Mouse (Mus musculus): ENCODE measurements around the gene Rab31.

Gene Rab31

DNA sequence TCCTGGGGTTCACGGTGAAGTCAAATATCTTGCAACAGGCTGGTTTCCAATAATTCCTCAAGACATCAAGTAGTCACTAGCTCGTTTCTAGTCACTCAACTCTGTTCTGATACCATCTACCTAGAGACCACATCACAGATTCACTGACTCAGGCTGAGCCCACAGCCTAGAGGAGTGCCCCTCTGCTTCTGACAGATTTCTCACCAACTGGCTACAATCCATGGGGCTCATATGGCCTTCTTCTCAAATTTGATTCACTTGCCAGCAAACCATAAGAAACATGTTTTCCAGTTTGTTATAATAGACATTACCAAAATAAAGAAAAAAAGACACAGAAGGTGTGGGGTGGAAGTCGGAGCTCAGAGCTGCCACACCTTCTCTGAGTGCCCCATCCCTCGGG is 31.0 kb downstream of the Rab31 start:
- no peak for DNase-seq (ENCODE audit: extremely low read depth, insufficient read length, low spot score)

DNA sequence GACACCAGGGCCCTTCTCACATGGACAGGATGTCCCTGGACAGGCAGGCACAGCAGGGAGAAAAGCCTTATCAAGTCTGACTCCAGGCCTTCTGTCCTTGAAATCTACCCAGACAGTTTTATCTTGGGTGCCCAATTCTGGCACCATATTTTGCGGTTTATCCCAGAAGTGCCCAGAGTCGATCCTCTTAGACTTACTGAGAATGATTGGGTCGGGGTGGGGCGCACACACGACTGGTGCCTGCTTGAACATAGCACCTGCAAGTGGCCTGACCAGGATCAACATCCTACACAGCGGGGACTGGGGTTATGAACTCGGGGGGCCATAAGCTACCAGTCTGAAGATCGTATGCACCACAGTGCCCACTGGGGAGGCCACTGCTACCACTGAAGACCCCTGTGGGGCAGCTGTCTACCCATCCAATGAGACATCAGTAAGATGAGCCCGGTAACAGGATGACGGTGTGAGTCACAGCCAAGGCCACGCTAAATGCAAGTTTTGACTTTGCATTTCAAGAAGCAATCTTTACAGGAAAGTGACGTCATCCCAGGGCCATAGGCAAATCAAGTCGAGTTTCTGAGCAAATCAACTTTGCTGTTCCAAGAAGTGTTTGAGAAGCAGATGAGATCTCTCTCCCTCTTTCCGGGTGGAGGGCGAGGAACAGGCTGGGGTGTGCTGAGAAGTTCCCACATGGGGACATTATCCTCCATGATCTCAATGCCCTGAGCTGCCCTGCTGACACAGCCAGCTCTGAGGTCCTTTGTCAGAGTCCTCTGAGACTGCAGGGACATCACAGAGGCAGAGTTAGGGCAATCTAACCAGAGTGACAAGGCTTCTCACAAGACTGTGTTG is 32.5 kb downstream of the Rab31 start:
- no peak for DNase-seq (ENCODE audit: extremely low read depth, insufficient read length, low spot score)

DNA sequence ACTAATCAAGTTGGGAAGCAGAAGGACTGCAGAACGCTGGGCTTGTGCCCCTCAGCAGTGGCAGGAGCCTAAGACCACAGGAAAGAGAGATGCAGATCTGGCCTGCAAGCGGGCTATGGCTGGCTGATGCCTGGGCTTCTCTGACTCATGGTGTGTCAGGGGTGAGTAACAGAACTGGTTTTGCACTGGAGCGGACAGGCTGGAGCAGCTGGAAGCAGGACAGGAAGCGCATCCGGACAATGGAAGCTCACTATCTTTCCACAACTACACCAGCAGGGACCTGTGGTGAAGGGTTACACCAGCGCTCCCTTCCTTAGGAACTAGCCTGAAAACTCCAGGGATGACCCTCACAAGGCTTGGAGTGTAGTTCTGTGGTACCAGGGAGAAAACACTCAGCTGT is 34.9 kb downstream of the Rab31 start:
- peak; percentile 82 for DNase-seq (ENCODE audit: extremely low read depth, insufficient read length, low spot score)

DNA sequence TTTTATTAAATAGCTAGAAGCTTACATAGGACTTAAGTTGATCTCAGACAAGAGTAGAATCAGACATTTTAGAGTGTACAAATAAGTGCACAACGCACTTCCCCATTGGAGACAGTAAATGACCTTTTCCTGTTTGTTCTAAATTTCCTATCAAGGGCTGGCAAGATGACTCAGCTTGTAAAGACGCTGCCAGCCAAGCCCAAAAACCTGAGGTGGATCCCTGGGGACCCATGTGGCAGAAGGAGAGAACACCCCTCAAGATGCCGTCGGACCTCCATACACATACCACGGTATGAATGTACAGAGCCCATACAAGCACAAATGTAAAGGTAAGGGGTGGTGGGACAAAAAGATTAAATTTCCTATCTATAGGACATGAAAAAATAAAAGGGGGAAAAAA is 35.4 kb downstream of the Rab31 start:
- DNase-seq (ENCODE audit: extremely low read depth, insufficient read length, low spot score), result peak; percentile 64

DNA sequence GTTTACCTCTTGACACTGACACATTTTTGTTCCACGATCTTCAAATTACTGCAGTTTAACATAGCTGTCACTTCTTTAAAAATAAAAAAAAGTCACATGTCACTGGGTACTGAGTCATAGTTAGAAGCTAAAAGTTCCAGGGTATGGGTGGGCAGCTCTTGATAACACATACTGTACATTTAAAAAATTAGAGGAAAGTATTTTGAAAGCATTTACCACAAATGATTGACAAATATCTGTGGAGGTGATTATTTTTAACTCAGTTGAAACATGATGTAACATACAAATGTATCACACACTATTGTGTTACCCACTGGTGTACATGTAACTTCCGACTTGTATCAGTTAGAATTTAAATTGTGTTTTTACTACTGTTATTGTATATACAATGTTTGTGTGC is 37.5 kb downstream of the Rab31 start:
- no peak for DNase-seq (ENCODE audit: extremely low read depth, insufficient read length, low spot score)

DNA sequence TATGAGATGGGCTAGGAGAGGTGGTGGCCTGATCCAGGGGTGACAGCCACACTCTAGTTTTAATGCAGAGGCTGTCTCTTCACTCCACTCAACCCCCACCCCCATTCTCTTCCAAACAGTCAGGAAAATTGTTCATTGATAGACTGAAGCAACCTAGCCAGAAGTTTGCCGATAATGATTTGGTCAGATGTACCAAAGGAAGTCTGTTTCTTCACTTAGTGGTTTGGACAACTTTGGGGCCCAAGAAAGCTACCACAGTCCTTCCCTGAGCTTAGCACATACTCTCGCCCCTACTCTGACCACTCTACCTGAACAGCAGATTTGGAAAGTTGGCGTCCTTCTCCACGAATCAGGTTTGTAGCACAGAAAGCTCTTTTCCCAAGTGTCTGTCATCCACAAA is 39.9 kb downstream of the Rab31 start:
- no peak for DNase-seq (ENCODE audit: extremely low read depth, insufficient read length, low spot score)

DNA sequence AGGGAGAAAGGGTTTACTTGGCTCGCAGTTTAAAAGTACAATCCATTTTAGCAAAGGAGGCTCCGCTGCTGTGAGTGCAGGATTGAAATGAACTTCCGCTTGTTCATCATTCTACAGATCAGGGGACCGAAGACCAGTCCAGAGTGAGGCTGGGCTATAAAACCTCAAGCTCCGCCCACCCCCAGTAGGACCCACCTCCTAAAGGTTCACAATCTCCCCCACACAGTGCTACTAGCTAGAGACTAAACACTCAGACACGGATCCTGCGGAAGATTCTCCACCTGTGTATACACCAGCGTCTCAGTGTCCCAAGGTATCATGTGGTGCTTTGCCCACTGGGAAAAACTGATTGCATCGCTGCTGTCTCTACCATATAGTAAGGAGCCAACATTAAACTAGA is 40.8 kb downstream of the Rab31 start:
- no peak for DNase-seq (ENCODE audit: extremely low read depth, insufficient read length, low spot score)

DNA sequence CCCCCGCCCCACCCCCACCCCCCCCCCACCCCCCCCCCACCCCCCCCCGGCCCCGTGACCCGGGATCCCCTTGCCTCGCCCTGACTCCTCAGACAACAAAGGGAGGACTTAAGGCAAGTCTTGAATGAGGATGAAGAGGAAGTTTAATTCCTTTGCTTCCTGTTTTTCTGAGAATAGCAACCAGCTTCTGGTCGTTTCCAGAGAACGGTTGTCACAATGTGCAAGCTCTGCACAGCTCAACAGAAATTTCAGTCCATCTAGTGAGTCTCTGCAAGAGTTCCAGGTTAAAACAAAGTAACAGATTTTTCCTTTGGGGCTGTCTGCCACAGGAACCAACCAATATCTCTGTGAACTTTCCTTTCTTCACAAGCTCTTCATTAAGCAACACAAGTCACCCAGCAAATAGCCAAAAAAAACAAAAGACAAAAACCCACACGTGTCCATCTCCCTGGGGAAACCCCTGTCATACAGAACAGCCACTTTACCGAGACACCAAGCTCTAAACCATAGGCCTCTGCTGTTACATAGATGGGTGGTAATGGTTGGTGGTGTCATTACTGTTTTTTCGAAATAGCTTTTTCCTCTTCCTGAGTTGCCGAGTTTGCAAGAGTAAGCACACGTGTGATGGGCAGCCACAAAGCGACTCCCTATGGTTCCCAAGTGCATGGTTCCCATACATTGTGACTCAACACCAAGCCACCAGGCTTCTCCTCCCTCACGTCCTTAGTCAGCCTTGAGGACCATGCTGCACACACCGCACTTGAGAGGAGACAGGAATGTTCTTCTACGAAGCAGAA is 42.4 kb downstream of the Rab31 start:
- peak; percentile 41 for DNase-seq (ENCODE audit: extremely low read depth, insufficient read length, low spot score)

DNA sequence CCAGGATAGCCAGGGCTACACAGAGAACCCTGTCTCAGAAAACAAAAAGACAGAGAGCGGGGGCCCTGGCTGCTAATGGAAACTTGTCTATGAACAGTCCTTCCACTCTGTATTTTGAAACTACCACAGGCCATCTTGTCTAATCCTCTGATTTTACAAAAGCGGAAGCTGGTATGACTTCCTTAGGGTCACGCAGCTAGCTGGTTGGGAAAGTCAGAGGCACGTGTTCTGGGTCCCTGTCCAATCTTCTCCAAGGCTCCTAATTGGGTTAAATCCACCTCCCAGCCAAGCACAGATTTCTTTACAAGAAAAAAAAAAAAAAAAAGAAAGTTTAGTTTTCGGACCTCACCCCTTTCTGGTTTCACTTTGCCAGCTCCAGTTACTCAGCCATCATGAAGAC is 45.8 kb downstream of the Rab31 start:
- DNase-seq (ENCODE audit: extremely low read depth, insufficient read length, low spot score), result peak; percentile 69

DNA sequence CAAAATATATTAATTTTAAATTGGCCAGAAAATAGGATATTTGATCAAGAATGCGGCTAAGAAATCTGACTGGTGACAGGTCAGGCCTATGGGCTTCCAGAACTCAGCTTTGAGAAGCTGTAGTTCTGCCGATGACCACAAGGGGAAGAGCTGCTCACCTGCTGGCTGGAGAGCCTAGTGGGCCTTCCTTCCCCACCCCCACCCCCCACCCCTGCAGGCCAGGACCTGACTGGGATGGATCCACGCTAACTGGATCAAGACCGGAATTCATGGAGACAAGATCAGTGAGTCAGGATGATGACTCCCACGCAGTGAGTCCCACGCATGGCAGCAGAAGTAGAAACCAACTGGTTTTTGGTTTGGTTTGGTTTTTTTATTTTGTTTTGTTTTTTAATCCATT is 46.3 kb downstream of the Rab31 start:
- DNase-seq (ENCODE audit: extremely low read depth, insufficient read length, low spot score), result peak; percentile 67

DNA sequence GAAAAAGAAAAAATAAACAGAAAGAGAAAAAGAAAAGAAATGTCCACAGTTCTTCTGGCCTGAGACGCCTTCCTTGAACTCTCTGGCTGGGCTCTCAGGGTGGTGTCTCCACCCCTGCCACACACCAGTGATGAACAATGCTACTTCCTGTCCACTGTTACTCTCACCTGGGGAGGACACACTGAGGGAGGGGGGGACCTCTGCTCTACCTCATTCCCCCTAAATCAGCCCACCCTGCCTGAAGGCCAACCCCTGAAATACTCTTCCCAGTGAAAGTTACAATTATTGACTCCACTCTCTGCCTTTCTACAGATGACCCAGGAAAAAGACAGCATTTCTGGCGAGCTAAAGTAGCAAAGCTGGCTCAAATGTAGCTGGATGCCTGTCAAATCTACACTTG is 46.7 kb downstream of the Rab31 start:
- no peak for DNase-seq (ENCODE audit: extremely low read depth, insufficient read length, low spot score)

DNA sequence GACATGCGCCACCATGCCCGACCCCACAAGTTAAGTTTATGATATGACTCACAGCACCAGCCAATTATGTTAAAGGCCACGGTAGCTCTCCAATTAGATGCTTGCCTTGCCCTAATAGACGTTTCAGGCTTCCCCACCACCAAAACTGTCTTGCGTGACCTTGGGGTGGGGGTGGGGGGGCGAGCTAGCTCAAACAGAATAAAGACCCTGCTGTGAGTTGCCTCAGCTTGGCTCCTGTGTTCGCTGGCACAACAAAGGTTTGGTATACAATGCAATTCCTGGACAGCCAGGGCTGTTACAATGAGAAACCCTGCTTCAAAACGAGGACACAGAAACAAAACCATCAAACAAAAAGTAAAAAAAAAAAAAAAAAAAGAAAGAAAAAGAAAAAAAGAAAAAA is 47.2 kb downstream of the Rab31 start:
- no peak for DNase-seq (ENCODE audit: extremely low read depth, insufficient read length, low spot score)

DNA sequence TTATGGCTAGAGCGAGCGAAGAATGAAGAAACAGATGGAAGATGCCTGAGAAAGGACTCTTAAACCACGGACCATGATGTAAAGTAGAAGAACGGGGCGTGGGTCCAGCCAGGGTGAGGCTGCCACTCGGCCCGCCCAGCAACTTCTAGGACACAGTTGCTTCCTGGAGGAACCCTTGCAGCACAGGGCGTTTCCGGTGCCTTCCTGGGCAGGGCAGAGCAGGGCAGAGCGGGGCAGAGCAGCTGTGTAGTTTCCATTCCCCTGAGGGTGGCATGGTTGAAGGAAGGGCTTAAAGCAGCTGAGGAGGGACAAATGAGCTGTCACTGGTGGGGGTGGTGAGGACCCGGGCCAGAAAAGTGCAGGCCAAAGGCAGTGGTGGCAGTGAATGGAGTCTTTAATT is 48.3 kb downstream of the Rab31 start:
- no peak for DNase-seq (ENCODE audit: extremely low read depth, insufficient read length, low spot score)

DNA sequence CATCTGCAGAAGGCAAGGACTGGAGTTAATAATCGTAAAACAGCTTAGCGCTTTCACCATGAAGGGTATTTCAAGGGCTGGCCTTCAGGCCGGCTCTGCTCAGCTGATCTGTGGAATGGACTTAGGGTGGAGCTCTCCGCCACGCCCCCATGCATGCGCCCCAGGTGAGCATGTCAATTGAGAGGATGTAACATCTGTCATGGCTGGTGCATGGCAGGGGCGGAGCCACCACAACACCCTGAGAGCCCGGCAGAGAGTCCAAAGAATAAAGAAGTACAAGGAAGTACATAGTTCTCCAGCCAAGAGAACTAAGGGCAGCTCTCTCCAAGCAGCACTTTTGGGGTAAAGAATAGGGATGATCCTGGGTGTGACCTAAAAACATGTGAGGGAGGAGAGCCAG is 48.9 kb downstream of the Rab31 start:
- DNase-seq (ENCODE audit: extremely low read depth, insufficient read length, low spot score), result no peak

DNA sequence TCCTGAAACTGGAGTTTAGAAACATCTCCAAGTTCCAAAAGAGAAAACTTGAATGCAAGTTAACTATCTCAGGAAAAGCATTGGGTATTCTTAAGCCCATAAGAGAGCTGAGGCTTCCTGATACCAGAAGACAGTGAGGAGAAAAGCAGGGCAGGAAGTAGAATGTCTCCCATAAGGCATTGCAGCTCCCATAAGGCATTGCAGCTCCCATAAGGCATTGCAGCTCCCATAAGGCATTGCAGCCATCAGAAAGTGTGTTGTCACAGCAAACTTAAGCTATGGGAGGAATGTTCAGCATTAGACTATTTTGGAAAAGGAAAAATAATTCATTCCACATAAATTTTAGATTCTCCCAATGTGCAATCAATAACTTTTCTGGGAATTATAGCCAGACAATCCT is 51.2 kb downstream of the Rab31 start:
- DNase-seq (ENCODE audit: extremely low read depth, insufficient read length, low spot score), result no peak

DNA sequence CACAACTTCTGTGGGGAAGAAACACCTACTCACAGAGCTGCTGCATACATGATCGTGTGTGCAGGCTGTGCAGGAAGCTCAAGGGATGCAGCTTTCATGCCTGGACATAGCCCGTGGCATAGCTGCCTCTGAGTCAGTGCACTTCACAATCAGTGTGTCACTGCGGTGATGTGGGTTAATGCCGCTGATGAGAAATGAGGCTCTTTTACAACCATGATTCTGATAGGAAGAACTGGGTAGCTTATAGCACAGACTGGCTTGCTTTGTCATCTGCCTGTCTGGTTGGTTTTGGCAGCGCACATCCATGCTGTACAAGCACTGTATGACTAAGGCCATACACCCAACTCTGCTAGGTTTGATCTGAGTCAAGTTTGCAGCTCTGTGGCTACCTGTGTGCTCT is 52.7 kb downstream of the Rab31 start:
- DNase-seq (ENCODE audit: extremely low read depth, insufficient read length, low spot score), result peak; percentile 52

DNA sequence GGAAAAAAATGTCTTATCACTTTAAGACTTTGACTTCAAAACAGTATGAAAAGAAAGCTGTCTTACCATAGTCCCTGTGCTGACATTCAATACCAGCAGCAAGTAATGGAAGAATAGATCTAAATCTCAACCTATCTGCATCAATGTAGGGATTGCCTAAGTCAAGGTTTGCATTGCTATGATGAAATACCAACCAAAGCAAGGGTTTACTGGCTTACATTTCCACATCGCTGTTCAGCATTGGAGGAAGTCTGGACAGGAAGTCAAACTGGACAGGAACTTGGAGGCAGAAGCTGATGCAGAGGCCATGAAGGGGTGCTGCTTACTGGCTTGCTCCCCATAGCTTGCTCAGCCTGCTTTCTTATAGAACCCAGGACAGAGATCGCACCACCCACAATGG is 54.0 kb downstream of the Rab31 start:
- DNase-seq (ENCODE audit: extremely low read depth, insufficient read length, low spot score), result no peak

DNA sequence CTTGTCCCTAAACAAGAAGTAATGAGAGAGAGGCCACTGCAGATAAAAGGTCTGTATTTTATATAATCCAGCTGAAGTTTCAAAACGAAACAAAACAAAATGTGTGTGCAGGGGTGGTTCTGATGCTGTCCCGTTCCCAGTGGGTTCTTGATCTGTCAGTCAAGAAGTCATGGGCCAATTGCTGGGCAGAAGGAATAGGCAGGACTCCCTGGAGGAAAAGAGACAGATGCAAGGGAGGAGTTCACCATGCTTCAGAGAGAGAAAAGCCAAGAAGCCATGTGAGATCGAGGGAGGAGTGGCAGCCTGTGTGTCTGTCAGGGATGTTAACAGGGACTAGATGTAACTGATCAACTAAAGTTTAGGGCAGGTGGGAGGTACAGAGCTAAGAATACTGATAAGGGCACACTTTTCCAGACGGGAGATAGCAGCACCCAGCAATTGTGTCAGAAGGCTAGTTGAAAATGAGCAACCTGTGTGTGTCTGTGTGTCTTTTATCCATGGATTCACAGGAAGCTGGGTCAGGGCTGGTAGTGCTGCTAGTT is 54.8 kb downstream of the Rab31 start:
- no peak for DNase-seq (ENCODE audit: extremely low read depth, insufficient read length, low spot score)

DNA sequence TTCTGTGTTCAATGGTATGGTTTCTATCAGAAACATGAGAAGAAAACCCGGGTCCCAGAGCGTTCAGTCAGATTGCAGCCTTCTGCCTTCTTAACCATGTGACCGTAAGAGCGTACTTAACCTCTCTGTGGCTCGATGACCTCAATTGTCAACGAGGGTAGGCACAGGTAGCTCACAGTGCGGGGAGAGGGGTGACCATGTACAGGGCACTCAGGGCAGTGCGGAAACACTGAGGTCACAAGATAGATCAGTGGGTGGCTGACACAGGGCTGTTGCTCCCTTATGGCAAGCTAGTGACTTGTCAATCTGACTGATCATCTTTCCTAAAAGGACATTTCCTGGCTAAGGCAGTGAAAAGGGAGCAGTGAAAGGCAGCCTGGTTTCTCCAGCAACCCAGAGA is 58.5 kb downstream of the Rab31 start:
- DNase-seq (ENCODE audit: extremely low read depth, insufficient read length, low spot score), result no peak

DNA sequence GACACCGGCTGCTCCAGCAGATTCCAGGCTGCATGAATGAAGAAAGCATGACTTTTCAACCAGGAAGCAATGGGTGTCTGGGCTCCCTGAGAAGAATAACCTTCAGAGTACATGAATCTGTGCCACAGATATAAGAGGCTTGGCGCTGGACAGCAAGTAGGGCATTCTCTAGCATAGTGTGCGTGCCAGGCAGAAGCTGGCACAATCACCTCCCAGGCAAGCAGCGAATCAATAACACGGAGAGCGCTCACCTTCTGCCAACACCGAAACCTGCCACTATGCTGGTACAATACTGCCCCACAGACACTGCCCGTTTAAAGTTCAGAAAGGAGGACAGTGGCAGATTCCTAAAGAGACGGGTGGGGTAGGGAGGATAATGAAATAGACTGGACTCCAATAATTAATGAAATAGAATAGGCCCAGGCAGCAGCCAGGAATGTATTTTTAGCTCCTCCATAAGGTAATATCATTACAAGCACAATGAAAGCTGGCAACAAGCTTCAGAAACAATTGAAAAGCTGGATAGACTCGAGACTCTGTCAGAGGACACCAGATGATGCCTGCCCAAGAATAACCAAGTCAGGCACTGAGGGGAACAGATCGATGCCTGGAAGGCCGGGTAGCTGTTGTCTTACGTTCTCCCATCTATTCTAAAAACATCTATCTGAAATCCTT is 59.6 kb downstream of the Rab31 start:
- no peak for DNase-seq (ENCODE audit: extremely low read depth, insufficient read length, low spot score)

DNA sequence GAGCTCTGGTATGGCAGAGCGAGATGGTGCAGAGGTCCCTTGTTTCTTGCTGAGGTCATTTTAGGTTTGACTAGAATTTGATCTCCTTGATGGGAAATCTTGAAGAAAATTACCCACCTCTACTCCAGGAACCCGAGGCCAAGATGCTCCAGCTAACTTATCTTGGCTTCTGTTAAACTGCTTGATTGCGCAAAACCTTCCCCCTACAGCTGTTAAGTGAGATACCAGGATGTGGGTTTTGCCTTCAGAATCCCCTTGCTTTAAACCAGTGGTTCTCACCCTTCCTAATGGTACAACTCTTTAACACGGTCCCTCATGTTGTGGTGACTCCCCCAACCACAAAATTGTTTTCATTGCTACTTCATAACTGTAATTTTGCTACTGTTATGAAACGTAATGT is 60.8 kb downstream of the Rab31 start:
- DNase-seq (ENCODE audit: extremely low read depth, insufficient read length, low spot score), result no peak

All from 3134 (cell line).